8 mouse cellular contexts compared by ENCODE assay signal in the genomic region with DNA sequence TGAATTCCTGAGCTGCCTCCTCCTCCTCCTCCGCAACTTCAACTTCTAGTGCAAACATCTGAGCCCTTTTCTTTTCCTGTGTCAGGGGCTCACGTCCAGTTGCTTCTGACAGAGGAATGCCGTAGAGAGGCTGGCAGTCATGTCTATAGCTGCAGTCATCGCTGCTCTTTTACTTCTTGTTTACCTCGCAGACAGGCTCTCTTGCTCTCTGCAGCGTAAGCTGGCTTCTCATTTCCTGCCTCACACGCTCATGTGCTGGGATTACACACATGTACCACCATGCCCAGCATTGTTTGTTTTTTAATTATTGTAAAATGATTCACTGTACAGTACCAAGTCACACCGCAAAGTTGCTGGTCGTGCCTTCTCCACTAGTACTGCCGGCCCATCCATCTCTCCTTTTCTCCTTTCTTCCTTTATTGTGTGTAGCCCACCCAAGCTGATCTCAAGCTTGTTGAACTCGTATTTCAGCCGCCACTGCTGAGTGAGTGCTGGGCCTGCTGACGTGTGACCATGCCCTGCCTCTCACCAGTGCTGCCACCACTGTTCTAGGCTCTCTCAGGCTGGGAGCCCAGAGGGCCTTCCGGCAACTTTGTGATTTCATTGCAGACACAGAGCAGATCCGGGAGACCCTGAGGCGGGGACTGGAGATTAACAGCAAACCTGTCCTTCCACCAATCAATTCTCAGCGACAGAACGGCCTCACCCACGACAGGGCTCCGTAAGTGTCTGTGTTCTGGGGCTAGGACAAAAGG. TPM values are rescaled to one million over a fixed set of nuclear protein-coding genes. Genes with fewer than 3 reads are reported as not detected.
DNase-seq lines count a peak whose midpoint lies in the region; ATAC-seq and TF ChIP-seq lines count a peak whose summit lies in the region.

No protein-coding gene starts in this region.

- peaks cover 52 to 74% of the 10 kb centered on the region in 2 experiments for H3K4me1 ChIP-seq in heart, embryonic 14.5 days (ENCODE audit: control insufficient read depth in 2 of 2, insufficient read depth in 2 of 2, low read length in 2 of 2)
- H3K4me1 ChIP-seq in brown adipose tissue, adult 24 weeks (ENCODE audit: control insufficient read depth, insufficient read depth, insufficient read length, low read length), result peaks cover 52% of the 10 kb centered on the region
- peaks cover 23% of the 10 kb centered on the region for H3K4me1 ChIP-seq in intestine, embryonic 14.5 days (replicated peaks; ENCODE audit: control insufficient read depth, insufficient read depth, low read length)
- peaks cover 43% of the 10 kb centered on the region for H3K4me1 ChIP-seq in midbrain, embryonic 10.5 days
- H3K4me1 ChIP-seq in cerebellum, adult 2 months (ENCODE audit: control insufficient read depth, insufficient read depth, low read length), result peaks cover 5% of the 10 kb centered on the region

- ATAC-seq in heart, embryonic 14.5 days (ENCODE audit: insufficient number of reproducible peaks, insufficient read depth, low FRiP score, low read depth), result peak; percentile 24; the same call in 1 of the 2 replicates
- peak; percentile 24; the same call in 1 of the 2 replicates for ATAC-seq in intestine, embryonic 14.5 days (replicated peaks; ENCODE audit: low FRiP score, low TSS enrichment, low read depth)

- H3K4me3 ChIP-seq in heart, embryonic 14.5 days (ENCODE audit: control insufficient read depth in 1 of 2, insufficient read depth in 1 of 2, low read depth in 1 of 2, low read length in 2 of 2), result no peak overlapping the region
- H3K4me3 ChIP-seq in brown adipose tissue, adult 24 weeks (ENCODE audit: insufficient read depth, low read depth, low read length), result no peak overlapping the region
- H3K4me3 ChIP-seq in intestine, embryonic 14.5 days (ENCODE audit: low read depth, low read length), result no peak overlapping the region
- no peak overlapping the region for H3K4me3 ChIP-seq in midbrain, embryonic 10.5 days
- H3K4me3 ChIP-seq in cerebellum, adult 2 months (replicated peaks; ENCODE audit: insufficient read depth, low read depth, low read length), result no peak overlapping the region

- no peak for DNase-seq in heart, adult 18-20 months
- DNase-seq in intestine, embryonic 14.5 days (ENCODE audit: low spot score), result peak; percentile 58
- no peak for DNase-seq in midbrain, embryonic 10.5 days (ENCODE audit: low spot score)
- DNase-seq in cerebellum, adult 2 months, result no peak
- no peak for DNase-seq in urinary bladder, postnatal 10 days (ENCODE audit: low spot score)
- no peak for DNase-seq in retina, postnatal 1 day

- no peaks in the 10 kb centered on the region for H3K9me3 ChIP-seq in heart, embryonic 14.5 days (ENCODE audit: control insufficient read depth, low read length)
- H3K9me3 ChIP-seq in intestine, embryonic 14.5 days (ENCODE audit: control insufficient read depth, low read length), result no peaks in the 10 kb centered on the region
- no peaks in the 10 kb centered on the region for H3K9me3 ChIP-seq in midbrain, embryonic 10.5 days (replicated peaks)

- peaks cover 31% of the 10 kb centered on the region for H3K36me3 ChIP-seq in heart, embryonic 14.5 days (ENCODE audit: control insufficient read depth, insufficient read depth, low read length)
- peaks cover 31% of the 10 kb centered on the region for H3K36me3 ChIP-seq in intestine, embryonic 14.5 days (ENCODE audit: control insufficient read depth, insufficient read depth, low read length)
- peaks cover 83% of the 10 kb centered on the region for H3K36me3 ChIP-seq in midbrain, embryonic 10.5 days

- no peak for TF ChIP-seq CTCF in cerebellum, adult 2 months (IDR thresholded peaks at IDR 0.05; ENCODE audit: borderline replicate concordance, insufficient read depth, low read depth, low read length)

- peak overlapping the region; percentile 45 for H3K4me2 ChIP-seq in heart, embryonic 14.5 days (ENCODE audit: low read length)
- 0 out of 2 replicates have a peak overlapping the region, but pooled peaks have one; percentile 12 for H3K4me2 ChIP-seq in intestine, embryonic 14.5 days (ENCODE audit: low read length)

- H3K9ac ChIP-seq in heart, embryonic 14.5 days (ENCODE audit: low read length), result peak overlapping the region; percentile 69
- H3K9ac ChIP-seq in intestine, embryonic 14.5 days (ENCODE audit: low read length), result no peak overlapping the region

- H3K27ac ChIP-seq in heart, embryonic 14.5 days (replicated peaks in 1 of 2; ENCODE audit: control insufficient read depth in 1 of 2, insufficient read depth in 1 of 2, low read depth in 2 of 2, low read length in 2 of 2), result peak overlapping the region; percentile 73 to 94
- peak overlapping the region; percentile 72 for H3K27ac ChIP-seq in brown adipose tissue, adult 24 weeks (replicated peaks; ENCODE audit: low read depth, low read length)
- H3K27ac ChIP-seq in intestine, embryonic 14.5 days (ENCODE audit: low read depth), result peak overlapping the region; percentile 78
- peak overlapping the region; percentile 74 for H3K27ac ChIP-seq in midbrain, embryonic 10.5 days (replicated peaks)
- no peak overlapping the region for H3K27ac ChIP-seq in cerebellum, adult 2 months (ENCODE audit: insufficient read depth, low read length)

- TF ChIP-seq POLR2A in cerebellum, adult 2 months (IDR thresholded peaks at IDR 0.05; ENCODE audit: borderline replicate concordance, insufficient read depth, low read length), result no peak

- WGBS in heart, embryonic 14.5 days, result 22% methylated on average over 20 of the region's 20 CpGs
- 26% methylated on average over 20 of the region's 20 CpGs for WGBS in intestine, embryonic 14.5 days
- WGBS in midbrain, embryonic 10.5 days, result 76% methylated on average over 20 of the region's 20 CpGs
- 80% methylated on average over 20 of the region's 20 CpGs for whole genome bisulfite sequencing in cerebellum, adult 2 months

- H3K27me3 ChIP-seq in heart, embryonic 14.5 days (ENCODE audit: control insufficient read depth, insufficient read depth, low read length), result no peaks in the 10 kb centered on the region
- H3K27me3 ChIP-seq in intestine, embryonic 14.5 days (replicated peaks; ENCODE audit: control insufficient read depth, insufficient read depth, low read length), result no peaks in the 10 kb centered on the region
- no peaks in the 10 kb centered on the region for H3K27me3 ChIP-seq in midbrain, embryonic 10.5 days (ENCODE audit: low read depth, poor library complexity, severe bottlenecking)
- H3K27me3 ChIP-seq in cerebellum, adult 2 months (ENCODE audit: control insufficient read depth, insufficient read depth, low read length), result no peaks in the 10 kb centered on the region

RNA-seq across cellular contexts. Expression of gene Trim8, which starts 47.2 kb away (rescaled TPM):
- polyA plus RNA-seq in heart, embryonic 14.5 days (2014; fragmentation: Nextera tagmentation; extraction: Ambion mirVana), result 23.4 TPM in 2 replicates
- 10 to 100 TPM; 33.9 to 38.8 TPM for total RNA-seq in heart, adult 18-20 months (2021)
- 12.4 and 17.4 TPM in 2 replicates for polyA plus RNA-seq in brown adipose tissue, adult 24 weeks (2012; ENCODE audit: insufficient read depth, insufficient read length, missing spikeins)
- polyA plus RNA-seq in intestine, embryonic 14.5 days (2014; fragmentation: Nextera tagmentation; extraction: Ambion mirVana), result 20.1 and 21.1 TPM in 2 replicates
- polyA plus RNA-seq in midbrain, embryonic 10.5 days (2016; fragmentation: Nextera tagmentation; extraction: Ambion mirVana), result 24.6 and 27.8 TPM in 2 replicates
- 40.3 and 43.4 TPM in 2 replicates for polyA plus RNA-seq in cerebellum, adult 2 months (2012; rRNA removed)

RNA-seq across cellular contexts. Expression of gene Sufu, which starts 57.6 kb away (rescaled TPM):
- 18.3 and 18.8 TPM in 2 replicates for polyA plus RNA-seq in heart, embryonic 14.5 days (2014; fragmentation: Nextera tagmentation; extraction: Ambion mirVana)
- total RNA-seq in heart, adult 18-20 months (2021), result 10 to 100 TPM; 10.1 to 11.6 TPM
- 6.8 and 6.9 TPM in 2 replicates for polyA plus RNA-seq in brown adipose tissue, adult 24 weeks (2012; ENCODE audit: insufficient read depth, insufficient read length, missing spikeins)
- 30.3 and 32.3 TPM in 2 replicates for polyA plus RNA-seq in intestine, embryonic 14.5 days (2014; fragmentation: Nextera tagmentation; extraction: Ambion mirVana)
- 50.2 and 53.6 TPM in 2 replicates for polyA plus RNA-seq in midbrain, embryonic 10.5 days (2016; fragmentation: Nextera tagmentation; extraction: Ambion mirVana)
- 15.0 and 16.2 TPM in 2 replicates for polyA plus RNA-seq in cerebellum, adult 2 months (2012; rRNA removed)

RNA-seq across cellular contexts. Expression of gene Actr1a, which starts 58.8 kb away (rescaled TPM):
- polyA plus RNA-seq in heart, embryonic 14.5 days (2014; fragmentation: Nextera tagmentation; extraction: Ambion mirVana), result 117 and 126 TPM in 2 replicates
- 10 to 100 TPM; 86.6 to 89.7 TPM for total RNA-seq in heart, adult 18-20 months (2021)
- polyA plus RNA-seq in brown adipose tissue, adult 24 weeks (2012; ENCODE audit: insufficient read depth, insufficient read length, missing spikeins), result 63.5 and 78.7 TPM in 2 replicates
- 127 and 142 TPM in 2 replicates for polyA plus RNA-seq in intestine, embryonic 14.5 days (2014; fragmentation: Nextera tagmentation; extraction: Ambion mirVana)
- 188 and 224 TPM in 2 replicates for polyA plus RNA-seq in midbrain, embryonic 10.5 days (2016; fragmentation: Nextera tagmentation; extraction: Ambion mirVana)
- polyA plus RNA-seq in cerebellum, adult 2 months (2012; rRNA removed), result 185 and 196 TPM in 2 replicates
